Mouse (Mus musculus) olfactory bulb, adult 2 months (tissue): ENCODE data around the gene Phpt1.

Experiments used
- CTCF ChIP-seq: fragments of 200-500 bp; IDR thresholded peaks from 2 replicates; pipeline ENCODE4 v1.5.1; 2012; ENCODE audit warnings: low read depth, mild to moderate bottlenecking, low read length, moderate library complexity; ENCODE audit not compliant: insufficient read depth
- POLR2A ChIP-seq: fragments of 200-500 bp; IDR thresholded peaks from 2 replicates; pipeline ENCODE4 v1.6.1; 2012; ENCODE audit warnings: mild to moderate bottlenecking, low read depth, low read length, moderate library complexity; ENCODE audit not compliant: insufficient read depth

GRCm38 (mm10) chr2:25581901-25582301, 6.9 kb upstream of the Phpt1 start:
- TF ChIP-seq CTCF (no peak), POLR2A (no peak)
